In the genomic region with DNA sequence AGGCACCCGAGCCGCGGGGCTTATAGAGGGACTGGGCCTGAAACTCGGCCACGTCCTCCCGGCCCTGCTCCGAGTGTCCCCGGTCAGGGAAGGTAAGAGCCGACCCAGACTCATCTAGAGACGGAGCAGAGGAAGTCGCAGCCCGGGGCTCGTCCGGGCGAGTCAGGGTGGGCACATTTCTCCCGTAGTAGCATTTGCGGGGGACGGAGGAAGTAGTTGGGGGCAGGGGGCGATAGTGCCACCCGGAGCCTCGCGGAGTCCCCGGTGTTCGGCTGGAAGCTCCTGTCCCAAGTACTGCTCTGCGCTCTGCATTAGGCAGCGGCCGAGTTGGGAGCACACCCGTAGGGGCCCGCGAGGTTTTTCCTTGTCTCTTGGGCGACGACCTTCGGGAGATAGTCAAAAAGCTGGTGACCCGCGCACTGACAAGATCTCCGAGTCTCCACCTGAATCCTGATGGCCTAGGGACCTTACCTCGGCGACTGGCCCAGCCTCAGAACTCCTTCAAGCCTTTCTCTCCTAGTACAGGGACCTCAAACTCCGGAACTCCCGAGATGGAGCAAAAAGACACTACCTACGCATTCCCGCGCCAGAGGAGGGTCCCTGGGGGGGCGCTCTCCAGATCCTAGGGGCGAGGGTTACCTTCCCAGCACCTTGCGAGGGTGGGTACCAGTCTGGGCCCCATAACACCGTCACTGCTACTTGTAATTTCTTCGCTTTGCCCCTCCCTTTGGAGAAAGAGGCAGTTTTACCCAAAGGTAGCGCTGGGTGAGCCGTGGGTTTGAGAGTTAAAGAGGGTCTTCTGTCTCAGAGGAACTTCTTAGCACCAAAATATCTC, we compare ENCODE assay signal across 8 mouse cellular contexts. TPM values are rescaled to one million over a fixed set of nuclear protein-coding genes. Genes with fewer than 3 reads are reported as not detected.
DNase-seq lines count a peak whose midpoint lies in the region; ATAC-seq and TF ChIP-seq lines count a peak whose summit lies in the region.

No protein-coding gene starts in this region.

- H3K4me2 ChIP-seq in liver, embryonic 11.5 days, result peak overlapping the region; percentile 34
- 0 out of 2 replicates have a peak overlapping the region, but pooled peaks have one; percentile 3 for H3K4me2 ChIP-seq in hindbrain, embryonic 15.5 days
- 0 out of 2 replicates have a peak overlapping the region, but pooled peaks have one; percentile 1 for H3K4me2 ChIP-seq in neural tube, embryonic 11.5 days (ENCODE audit: low read depth)

- no peaks in the 10 kb centered on the region for H3K36me3 ChIP-seq in liver, embryonic 11.5 days (ENCODE audit: control insufficient read depth, insufficient read depth, low read length)
- no peaks in the 10 kb centered on the region for H3K36me3 ChIP-seq in hindbrain, embryonic 15.5 days
- no peaks in the 10 kb centered on the region for H3K36me3 ChIP-seq in neural tube, embryonic 11.5 days (ENCODE audit: control insufficient read depth, insufficient read depth, low read length)

- no peak overlapping the region for H3K9ac ChIP-seq in liver, embryonic 11.5 days (ENCODE audit: low read depth, low read length)
- no peak overlapping the region for H3K9ac ChIP-seq in hindbrain, embryonic 15.5 days
- no peak overlapping the region for H3K9ac ChIP-seq in neural tube, embryonic 11.5 days (ENCODE audit: low read length)

- no peaks in the 10 kb centered on the region for H3K4me1 ChIP-seq in liver, embryonic 11.5 days (replicated peaks; ENCODE audit: control insufficient read depth, insufficient read depth, low read length)
- 0 out of 2 replicates have a peak, but pooled peaks cover 7% of the 10 kb centered on the region for H3K4me1 ChIP-seq in hindbrain, embryonic 15.5 days (replicated peaks)
- peaks cover 2% of the 10 kb centered on the region; the same call in 1 of the 2 replicates for H3K4me1 ChIP-seq in neural tube, embryonic 11.5 days (ENCODE audit: control insufficient read depth, insufficient read depth, low read length)

- no peaks in the 10 kb centered on the region for H3K9me3 ChIP-seq in liver, embryonic 11.5 days (ENCODE audit: control insufficient read depth, low read length)
- no peaks in the 10 kb centered on the region for H3K9me3 ChIP-seq in hindbrain, embryonic 15.5 days
- no peaks in the 10 kb centered on the region for H3K9me3 ChIP-seq in neural tube, embryonic 11.5 days (ENCODE audit: control insufficient read depth, low read length)

- no peak overlapping the region for H3K27ac ChIP-seq in liver, embryonic 11.5 days (ENCODE audit: low read depth, low read length)
- H3K27ac ChIP-seq in hindbrain, embryonic 15.5 days (replicated peaks), result no peak overlapping the region
- no peak overlapping the region for H3K27ac ChIP-seq in neural tube, embryonic 11.5 days (ENCODE audit: low read depth, low read length)
- H3K27ac ChIP-seq in left cerebral cortex, adult 2 months, result no peak overlapping the region

- intact Hi-C loops in left cerebral cortex, adult 2 months (cut with DNase I), result loop anchor here (10.0 kb wide), 1 partner anchor 271 kb away; no protein-coding TSS in a partner anchor

- 1% methylated on average over 50 of the region's 50 CpGs for WGBS in liver, embryonic 11.5 days
- WGBS in hindbrain, embryonic 15.5 days, result under 1% methylated on average over 50 of the region's 50 CpGs
- WGBS in neural tube, embryonic 11.5 days, result under 1% methylated on average over 50 of the region's 50 CpGs

- H3K4me3 ChIP-seq in liver, embryonic 11.5 days (ENCODE audit: low read depth, low read length), result peak overlapping the region; percentile 30
- H3K4me3 ChIP-seq in hindbrain, embryonic 15.5 days, result no peak overlapping the region
- no peak overlapping the region for H3K4me3 ChIP-seq in neural tube, embryonic 11.5 days (ENCODE audit: low read depth, low read length)
- H3K4me3 ChIP-seq in left cerebral cortex, adult 2 months, result no peak overlapping the region

- H3K27me3 ChIP-seq in liver, embryonic 11.5 days (replicated peaks; ENCODE audit: control insufficient read depth, insufficient read depth, low read length), result peaks cover 82% of the 10 kb centered on the region
- H3K27me3 ChIP-seq in hindbrain, embryonic 15.5 days, result peaks cover 87% of the 10 kb centered on the region
- peaks cover 82% of the 10 kb centered on the region for H3K27me3 ChIP-seq in neural tube, embryonic 11.5 days (ENCODE audit: control insufficient read depth, insufficient read depth, low read length)

- TF ChIP-seq CTCF in left cerebral cortex, adult 2 months (IDR thresholded peaks at IDR 0.05), result no peak

- peak; percentile 51 for DNase-seq in liver, embryonic 11.5 days (ENCODE audit: low spot score)
- DNase-seq in liver, result no peak
- peak; percentile 71 for DNase-seq in embryo, embryonic 9.5 days (ENCODE audit: extremely low spot score)
- peak; percentile 44 for DNase-seq in neural tube, embryonic 11.5 days (ENCODE audit: low spot score)
- no peak for DNase-seq in left cerebral cortex, adult 2 months (ENCODE audit: extremely low spot score in 1 of 2, low spot score in 2 of 2)
- DNase-seq in gastrocnemius, postnatal 4 days (ENCODE audit: low spot score in 2 of 2), result no peak

- no peak for ATAC-seq in liver, embryonic 11.5 days (replicated peaks; ENCODE audit: low FRiP score)
- no peak for ATAC-seq in hindbrain, embryonic 15.5 days (ENCODE audit: low FRiP score, low read depth)
- ATAC-seq in neural tube, embryonic 11.5 days (ENCODE audit: insufficient read depth, low FRiP score, low TSS enrichment), result no peak
- no peak for ATAC-seq in erythroblast, adult 5-6 weeks (replicated peaks; ENCODE audit: low FRiP score, poor library complexity, severe bottlenecking)

RNA-seq across cellular contexts. Expression of gene Vax1, which starts 24.3 kb away (rescaled TPM):
- polyA plus RNA-seq in liver, embryonic 11.5 days (2014; fragmentation: Nextera tagmentation; extraction: Ambion mirVana), result not detected in 2 replicates
- 0.14 TPM in 1 of 2 replicates, not detected in the other for polyA plus RNA-seq in hindbrain, embryonic 15.5 days (2015; fragmentation: Nextera tagmentation; extraction: Ambion mirVana)
- not detected in 2 replicates for polyA plus RNA-seq in neural tube, embryonic 11.5 days (2014; fragmentation: Nextera tagmentation; extraction: Ambion mirVana)
- total RNA-seq in erythroblast, adult 5-6 weeks (2015; ENCODE audit: low replicate concordance), result not detected in 2 replicates
- not detected in 2 replicates for total RNA-seq in erythroblast, adult 5-6 weeks (2017; ENCODE audit: low replicate concordance)
- total RNA-seq in left cerebral cortex, adult 2 months (2021), result 1 to 10 TPM; 1.4 to 2.9 TPM
- not detected for total RNA-seq in gastrocnemius, postnatal 4 days (2021)

RNA-seq across cellular contexts. Expression of gene Kcnk18, which starts 24.8 kb away (rescaled TPM):
- polyA plus RNA-seq in liver, embryonic 11.5 days (2014; fragmentation: Nextera tagmentation; extraction: Ambion mirVana), result not detected in 2 replicates
- 0.04 and 0.10 TPM in 2 replicates for polyA plus RNA-seq in hindbrain, embryonic 15.5 days (2015; fragmentation: Nextera tagmentation; extraction: Ambion mirVana)
- not detected in 2 replicates for polyA plus RNA-seq in neural tube, embryonic 11.5 days (2014; fragmentation: Nextera tagmentation; extraction: Ambion mirVana)
- not detected in 2 replicates for total RNA-seq in erythroblast, adult 5-6 weeks (2015; ENCODE audit: low replicate concordance)
- total RNA-seq in erythroblast, adult 5-6 weeks (2017; ENCODE audit: low replicate concordance), result not detected in 2 replicates
- not detected for total RNA-seq in left cerebral cortex, adult 2 months (2021)
- not detected for total RNA-seq in gastrocnemius, postnatal 4 days (2021)

Comparison
In these comparisons a context has a peak if more than half of its experiments do, and no peak if none do; other contexts are left out.
1. DNase-seq: peak in liver, embryonic 11.5 days (single experiment), embryo, embryonic 9.5 days (single experiment) and neural tube, embryonic 11.5 days (single experiment); none in liver (single experiment), left cerebral cortex, adult 2 months (0 of 2) and gastrocnemius, postnatal 4 days (0 of 2).
2. Peak in every context shown above with its lines, with median percentiles within 50 percentile points of each other: H3K4me2 ChIP-seq.